Mouse (Mus musculus): ENCODE data around the gene Bmp8a.
"Not testable (repeated sequence)": the region's sequence is repeated elsewhere in the genome, so short reads cannot be mapped to it uniquely, and the experiment has no call there.

Gene Bmp8a

DNA sequence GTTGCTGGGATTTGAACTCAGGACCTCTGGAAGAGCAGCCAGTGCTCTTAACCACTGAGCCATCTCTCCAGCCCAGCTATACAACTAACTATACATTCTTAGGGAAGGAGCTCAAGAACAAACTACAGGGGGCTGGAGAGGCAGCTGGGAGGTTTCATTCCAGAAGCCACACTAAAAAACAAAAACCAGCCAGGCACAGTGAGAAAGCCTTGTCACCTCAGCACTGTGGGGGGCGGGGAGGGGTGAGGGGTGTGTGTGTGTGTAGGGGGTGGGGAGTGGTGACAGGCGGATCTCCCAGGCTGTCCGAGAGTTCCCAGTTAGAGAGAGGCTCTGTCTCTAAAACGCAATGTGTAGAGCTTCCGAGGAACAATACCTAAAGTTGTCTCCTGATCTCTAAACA, 11.7 kb downstream of the Bmp8a start:
- DNase-seq (ENCODE audit: low spot score in 2 of 2) = no peak

DNA sequence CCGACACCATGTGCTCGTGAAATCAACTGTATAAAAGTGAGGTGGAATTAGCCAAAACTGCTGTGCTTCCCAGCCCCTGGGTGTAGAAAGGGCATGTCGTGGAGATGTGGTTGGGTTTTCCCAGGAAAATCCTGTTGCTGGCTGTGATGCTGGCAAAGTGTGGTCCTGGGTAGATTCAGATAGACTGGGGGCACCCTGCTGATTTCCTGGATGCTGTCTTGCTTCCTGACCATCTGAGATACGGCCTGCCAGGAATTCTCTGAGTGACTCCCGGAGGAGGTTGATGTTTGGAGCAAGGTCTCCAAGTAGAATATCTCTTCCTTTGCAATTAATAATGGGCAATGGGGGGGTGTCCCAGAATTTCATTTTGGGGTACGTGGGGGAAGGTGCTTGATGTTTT, 14.1 kb downstream of the Bmp8a start:
- no peak for DNase-seq (ENCODE audit: low spot score in 2 of 2)

DNA sequence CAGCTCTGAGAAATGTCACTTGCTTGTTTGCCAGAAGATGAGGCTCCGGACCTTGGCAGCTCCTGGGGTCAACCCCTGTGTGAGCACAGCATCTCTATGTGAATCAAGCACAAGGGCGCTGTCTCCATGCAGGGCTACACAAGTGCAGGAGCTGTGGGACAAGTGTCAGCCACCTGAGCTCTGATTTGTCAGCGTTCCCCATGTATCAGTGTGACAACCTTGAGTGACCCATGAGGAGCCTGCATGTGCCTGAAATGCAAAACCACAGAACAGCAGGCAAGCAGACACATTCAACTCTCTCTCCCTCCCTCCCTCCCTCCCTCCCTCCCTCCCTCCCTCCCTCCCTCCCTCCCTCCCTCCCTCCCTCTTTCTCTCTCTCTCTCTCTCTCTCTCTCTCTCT, 15.4 kb downstream of the Bmp8a start:
- DNase-seq (ENCODE audit: low spot score in 2 of 2) = no peak

DNA sequence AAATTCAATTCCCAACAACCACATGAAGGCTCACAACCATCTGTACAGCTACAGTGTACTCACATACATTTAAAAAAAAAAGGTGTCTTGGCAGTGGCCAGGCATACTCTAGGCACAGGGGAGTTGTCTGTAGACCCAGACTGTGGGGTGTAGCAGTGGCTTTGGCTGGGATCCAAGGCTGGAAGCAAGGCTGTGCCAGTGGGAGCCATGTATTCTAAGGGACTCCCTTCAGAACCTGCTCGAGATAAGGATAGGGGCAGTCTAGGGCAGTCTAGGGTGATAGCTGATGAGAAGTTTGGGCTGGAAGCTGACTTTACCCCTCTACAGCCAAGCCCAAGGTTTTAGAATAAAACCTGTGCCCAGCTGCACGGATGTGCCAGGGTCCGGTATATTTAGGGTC, 17.0 kb downstream of the Bmp8a start:
- DNase-seq (ENCODE audit: low spot score in 2 of 2) = no peak

DNA sequence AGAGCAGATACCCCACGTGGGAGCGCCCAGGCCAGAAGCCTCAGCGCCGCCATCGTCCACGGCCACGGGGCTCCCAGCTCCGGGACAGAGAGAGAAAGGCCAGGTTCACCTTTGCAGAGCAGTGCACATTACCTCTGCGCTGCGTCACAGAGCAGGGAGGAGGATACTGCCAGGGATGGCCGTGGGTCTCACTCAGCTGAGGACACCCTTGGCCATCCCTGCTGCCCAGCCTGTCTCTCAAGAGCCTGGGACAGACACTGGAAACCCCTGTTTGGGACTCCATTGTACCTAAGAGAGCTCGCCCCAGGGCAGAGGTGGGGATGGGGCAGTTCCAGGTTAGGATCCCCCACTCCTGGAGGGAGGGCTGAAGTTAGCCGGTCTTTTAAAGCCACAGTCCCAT, 19.5 kb downstream of the Bmp8a start, which contains the start of gene Oxct2a:
Oxct2a (minus strand) TSS at position 101 of the 400 bp plus-strand sequence.
- no peak for DNase-seq (ENCODE audit: low spot score in 2 of 2)

DNA sequence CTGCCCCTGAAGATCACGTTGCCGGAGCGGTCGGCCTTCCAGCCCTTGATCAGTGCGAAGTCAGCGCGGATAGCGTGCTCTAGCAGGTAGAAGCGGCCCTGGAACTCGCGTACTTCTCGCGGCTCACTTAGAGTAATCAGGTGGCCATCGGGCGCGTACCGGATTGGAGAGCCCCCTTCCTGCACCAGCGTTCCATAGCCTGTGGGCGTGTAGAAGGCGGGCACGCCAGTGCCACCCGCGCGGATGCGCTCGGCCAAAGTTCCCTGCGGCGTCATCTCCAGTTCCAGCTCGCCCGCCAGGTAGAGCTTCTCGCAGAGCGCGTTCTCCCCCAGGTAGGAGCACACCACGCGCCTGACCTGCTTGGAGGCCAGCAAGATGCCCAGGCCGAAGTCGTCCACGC, 20.1 kb downstream of the Bmp8a start:
- DNase-seq (ENCODE audit: low spot score in 2 of 2) = not testable (repeated sequence)

DNA sequence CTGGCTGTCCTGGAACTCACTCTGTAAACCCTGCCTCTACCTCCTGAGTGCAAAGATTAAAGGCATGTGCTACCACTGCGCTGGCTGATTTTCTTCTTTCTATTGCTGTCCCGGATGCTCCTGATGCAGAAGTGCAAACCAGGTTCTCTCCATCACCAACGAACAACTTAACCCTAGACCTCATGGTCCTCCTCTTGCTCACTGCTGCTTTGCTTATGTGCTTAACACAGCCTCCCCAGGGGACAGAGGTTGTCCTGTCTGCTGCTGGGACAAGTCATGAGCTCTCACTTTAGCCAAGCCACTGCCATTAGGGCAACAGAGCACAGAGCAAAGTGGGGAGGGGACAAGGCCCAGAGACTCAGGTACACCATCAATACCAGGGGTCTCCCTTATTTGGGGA, 28.6 kb downstream of the Bmp8a start:
- no peak for DNase-seq (ENCODE audit: low spot score in 2 of 2)

DNA sequence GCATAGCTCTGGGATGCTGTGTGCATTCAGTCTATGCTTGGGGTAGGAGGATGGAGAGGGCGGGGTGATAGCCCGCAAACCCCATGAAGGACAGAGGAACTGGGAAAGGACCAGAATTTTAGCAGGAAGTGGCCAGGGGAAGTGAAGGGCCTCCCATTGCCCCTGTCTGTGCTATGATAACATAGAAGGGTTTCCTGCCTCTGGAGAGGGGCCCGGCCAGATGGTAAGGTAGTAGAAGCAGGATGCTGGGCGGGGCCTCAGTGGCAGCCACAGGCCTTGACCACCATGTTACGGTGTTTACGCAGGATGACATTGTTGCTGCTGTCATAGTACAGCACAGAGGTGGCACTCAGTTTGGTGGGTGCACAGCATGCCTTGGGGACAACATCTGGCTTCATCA, 30.0 kb downstream of the Bmp8a start:
- DNase-seq (ENCODE audit: low spot score in 2 of 2) = no peak

DNA sequence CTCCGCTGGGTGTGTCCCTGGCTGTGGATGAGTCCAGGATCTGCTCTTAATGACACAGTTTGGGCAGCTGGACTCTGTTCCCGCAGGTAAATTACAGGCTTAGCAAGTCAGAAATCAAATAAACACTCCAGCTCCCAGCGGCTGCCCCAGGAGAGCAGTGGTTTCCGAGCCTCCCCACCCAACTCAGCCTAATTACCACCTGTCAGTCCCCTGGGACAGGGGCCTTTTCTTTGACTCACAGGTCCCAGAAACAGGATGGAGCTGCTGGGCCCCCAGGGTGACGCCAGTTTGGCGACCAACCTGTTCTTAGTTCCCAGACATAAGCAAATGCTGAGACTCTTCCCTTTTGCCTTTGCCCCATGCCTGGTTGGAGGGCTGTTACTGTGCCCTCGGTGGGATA, 31.2 kb downstream of the Bmp8a start:
- no peak for DNase-seq (ENCODE audit: low spot score in 2 of 2)

DNA sequence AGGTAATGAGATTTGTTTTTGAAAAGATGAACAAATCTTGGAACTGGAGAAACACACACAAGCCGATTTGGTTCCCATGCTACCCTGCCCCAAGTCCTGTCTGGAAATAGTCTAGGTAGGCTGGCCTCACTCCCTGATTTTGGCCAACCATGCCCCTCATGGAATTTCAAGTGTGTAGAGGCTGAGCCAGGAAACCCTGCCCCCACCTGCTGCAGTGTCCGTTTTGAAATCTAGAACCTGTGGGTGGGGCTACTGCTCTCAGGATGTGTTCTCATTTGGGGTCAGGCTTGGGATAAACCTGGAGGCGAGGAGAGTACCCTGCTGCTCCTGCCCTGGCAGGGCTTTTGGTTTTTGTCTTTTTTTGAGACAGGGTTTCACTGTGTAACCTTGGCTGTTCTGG, 34.8 kb downstream of the Bmp8a start:
- no peak for DNase-seq (ENCODE audit: low spot score in 2 of 2)

DNA sequence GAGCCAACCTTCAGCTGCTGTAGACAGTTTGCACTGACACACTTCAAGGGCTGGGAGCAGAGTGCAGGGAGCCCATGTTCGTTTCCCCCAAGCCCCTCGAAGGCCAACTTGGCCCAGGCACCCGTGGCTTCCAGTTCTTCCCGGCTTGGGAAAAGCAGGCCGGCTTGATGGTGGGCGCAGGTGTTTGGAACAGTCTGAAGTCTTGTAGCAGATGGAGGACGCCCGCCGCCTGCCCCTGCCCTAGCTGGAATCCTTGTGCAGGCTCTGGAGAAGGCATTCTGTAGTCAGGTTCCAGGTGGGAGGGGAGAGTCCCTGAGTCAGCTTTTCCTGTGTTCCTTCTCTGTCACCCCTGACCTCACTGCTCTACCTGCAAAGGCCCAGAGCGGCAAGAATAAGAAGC, 36.1 kb downstream of the Bmp8a start:
- peak; percentile 33 to 39 for DNase-seq (ENCODE audit: low spot score in 2 of 2)

DNA sequence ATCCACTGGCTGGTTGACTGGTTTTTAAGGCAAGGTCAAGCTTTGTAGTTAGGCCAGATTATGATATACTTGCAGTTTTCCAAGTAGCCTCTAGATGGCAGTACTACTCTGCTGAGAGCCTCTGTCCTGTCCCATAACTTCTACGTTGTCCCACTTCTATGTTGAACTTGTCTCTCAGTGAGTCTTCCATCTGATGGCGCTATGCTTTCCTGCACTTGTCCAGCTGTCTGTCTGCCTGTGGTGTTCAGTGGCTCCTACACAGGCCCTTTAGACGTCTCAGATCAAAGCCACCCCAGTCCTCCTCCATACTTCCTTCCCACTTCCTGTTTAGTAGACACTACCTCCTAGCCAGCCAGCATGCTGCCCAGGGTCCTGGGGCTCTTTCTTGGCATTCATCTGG, 37.3 kb downstream of the Bmp8a start:
- peak; percentile 19 to 46 for DNase-seq (ENCODE audit: low spot score in 2 of 2)

DNA sequence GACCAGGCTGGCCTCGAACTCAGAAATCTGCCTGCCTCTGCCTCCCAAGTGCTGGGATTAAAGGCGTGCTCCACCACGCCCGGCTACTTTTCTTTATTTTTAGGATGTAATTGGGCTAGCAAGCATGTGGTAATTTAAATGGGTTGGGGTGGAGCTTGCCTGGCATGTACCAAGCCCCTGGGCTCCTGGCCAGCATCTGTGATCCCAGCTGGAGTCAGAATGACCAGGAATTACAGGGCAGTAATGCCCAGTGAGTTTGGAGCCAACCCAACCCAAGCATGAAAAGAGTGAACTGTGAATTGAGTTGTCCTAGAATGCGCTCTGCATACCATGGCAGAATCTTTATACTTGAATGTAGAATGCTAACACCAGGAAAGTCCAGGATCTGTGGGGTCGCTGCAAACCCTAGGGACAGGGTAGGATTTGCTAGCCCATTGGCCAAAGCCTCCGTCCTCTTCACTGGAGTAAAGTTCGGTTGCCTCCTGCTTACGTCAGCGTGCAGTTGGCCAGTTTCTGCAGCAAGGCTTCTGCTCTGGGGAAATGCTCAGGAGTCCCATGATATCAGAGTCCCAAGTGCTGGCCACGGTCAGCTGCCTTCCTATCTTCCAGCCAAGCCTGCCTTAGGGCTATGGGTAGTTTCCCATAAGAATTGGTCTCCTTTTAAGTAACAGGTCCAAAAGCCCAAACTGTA, 43.9 kb downstream of the Bmp8a start:
- no peak for DNase-seq (ENCODE audit: low spot score in 2 of 2)

DNA sequence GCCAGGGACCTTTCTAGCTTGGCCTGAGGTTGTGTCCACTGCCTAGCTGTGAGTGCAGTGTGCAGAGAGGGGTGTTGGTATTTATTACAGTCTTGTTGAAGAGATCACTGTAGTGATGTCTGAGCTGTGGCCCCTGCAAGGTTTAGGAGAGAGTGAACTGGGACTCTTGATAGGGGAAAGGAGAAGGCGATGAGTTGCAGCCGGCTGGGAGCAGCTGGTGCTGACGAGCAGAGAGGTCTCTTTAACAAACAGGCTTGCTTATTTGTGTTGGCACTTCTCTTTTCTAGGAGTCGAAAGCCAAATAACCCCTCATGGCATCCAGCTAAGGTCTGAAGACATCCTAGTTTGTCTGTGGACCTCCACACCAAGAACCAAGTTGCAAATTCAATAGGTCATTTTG, 44.8 kb downstream of the Bmp8a start:
- DNase-seq (ENCODE audit: low spot score in 2 of 2) = no peak

DNA sequence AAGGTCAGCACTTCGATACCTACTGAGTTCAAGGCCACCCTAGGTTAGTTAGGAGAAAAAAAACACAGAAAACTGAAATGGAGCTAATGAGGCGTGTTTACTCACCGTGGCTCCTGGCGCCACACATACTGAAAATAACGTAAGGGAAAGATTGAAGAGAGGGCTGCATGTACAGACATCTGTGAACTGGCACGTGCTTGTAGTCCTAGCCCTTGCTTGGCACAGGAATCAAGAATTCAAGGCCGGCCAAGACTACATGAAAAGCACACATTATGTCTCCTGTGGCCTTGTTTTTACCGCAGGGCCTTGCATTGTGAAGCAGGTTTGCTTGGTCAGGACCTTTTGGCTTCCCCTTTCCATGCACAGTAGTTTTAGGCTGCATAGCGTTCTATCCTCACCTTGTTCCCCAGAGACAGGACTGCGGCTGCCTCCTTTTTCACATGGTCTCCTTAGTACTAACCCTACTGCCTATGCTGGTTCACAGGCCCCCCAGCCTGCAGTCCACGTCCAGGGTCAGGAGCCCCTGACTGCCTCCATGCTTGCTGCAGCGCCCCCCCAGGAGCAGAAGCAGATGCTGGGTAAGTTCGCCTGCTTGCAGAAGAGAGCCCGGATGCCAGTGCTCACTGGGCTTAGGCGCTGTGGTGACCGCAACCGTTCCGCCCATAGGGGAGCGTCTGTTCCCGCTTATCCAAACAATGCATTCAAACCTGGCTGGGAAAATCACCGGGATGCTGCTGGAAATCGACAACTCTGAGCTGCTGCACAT, 45.7 kb downstream of the Bmp8a start:
- no peak for DNase-seq (ENCODE audit: low spot score in 2 of 2)

DNA sequence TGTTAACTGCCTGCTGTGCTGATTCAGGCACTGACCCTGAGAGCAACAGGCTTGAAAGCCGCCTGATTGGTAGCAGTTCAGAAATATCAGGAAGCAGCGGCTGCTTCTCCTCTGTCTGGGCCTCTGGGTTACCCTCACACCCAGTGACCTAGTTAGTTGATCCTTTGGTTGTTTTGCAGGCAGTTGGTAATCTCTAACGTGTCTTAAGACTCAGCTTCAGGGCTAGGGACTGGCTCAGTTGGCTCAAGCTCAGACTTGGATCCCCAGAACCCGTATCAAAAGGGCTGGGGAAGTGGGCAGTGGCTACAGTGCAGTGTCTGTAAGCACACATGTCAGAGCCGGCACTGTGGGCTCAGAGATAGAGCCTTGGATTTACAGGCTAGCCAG, 46.9 kb downstream of the Bmp8a start:
- no peak for DNase-seq (ENCODE audit: low spot score in 2 of 2)

DNA sequence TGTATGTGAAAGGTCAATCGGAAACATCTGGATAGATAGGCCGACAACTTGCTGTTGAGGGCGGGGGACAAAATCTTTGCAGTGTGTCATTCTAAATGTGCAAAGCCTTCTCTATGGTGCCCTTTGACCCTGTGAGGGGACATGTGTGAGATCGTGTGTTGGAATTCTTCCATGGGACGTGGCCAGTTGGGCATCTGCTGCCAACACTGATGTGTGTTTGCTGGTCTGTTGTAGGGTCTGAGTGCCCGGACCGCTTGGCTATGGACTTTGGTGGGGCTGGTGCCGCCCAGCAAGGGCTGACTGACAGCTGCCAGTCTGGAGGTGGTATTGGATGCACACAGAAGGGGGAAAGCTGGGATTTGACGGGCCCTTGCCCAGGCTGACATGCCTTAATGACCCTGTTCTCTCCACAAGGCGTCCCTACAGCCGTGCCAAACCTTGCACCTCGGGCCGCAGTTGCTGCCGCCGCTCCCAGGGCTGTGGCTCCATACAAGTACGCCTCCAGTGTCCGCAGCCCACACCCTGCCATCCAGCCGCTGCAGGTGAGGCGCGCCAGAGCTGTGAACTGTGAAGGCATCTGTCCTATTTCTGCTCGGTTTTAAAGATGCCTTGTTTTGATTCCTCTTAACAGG, 47.4 kb downstream of the Bmp8a start:
- DNase-seq (ENCODE audit: low spot score in 2 of 2) = no peak

DNA sequence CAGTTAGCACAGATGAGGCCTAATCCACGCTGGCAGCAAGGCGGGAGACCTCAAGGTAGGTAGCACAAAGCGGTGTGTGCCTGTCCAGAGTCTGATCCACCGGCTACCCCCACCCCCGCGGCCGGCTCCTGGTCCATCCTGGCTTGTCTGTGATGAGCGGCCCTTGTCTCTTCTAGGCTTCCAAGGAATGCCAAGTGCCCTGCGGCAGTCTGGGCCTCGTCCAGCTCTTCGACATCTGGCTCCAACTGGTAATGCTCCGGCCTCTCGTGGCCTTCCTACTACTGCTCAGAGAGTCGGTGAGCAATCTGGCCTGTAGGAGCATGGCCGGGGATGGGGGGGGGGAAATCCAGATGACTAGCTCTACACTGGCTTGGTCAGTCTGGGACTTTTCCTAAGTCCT, 48.0 kb downstream of the Bmp8a start:
- not testable (repeated sequence) for DNase-seq (ENCODE audit: low spot score in 2 of 2)

DNA sequence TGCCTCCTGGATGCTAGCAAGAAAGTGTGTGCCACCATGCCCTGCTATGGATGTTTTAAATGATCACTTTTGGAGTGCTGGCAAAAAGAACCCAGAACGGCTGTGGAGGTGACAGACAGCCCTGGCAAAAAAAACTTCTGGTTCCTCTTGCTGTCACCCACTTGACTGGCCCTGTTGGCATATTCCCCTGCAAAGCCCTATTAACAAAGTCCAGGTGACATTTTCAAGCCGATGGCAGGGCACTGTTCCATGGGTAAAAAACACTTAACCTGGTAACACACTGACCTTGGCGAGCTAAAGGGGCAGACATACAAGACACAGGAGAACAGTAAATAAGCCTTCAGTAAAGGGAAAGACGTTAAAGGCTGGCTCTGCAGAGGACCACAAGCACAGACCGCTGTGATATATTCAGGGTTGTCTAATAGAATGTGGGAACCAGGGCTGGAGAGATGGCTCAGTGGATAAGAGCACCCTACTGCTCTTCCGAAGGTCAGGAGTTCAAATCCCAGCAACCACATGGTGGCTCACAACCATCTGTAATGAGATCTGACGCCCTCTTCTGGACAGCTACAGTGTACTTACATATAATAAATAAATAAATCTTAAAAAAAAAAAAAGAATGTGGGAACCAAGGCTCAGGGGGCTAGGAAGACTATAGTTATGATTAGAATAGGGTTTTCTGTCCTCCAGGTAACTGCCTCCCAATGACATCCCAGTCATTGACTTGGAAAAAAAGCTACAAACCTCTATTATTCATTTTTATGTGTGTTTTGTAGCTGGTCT, 49.2 kb downstream of the Bmp8a start:
- no peak for DNase-seq (ENCODE audit: low spot score in 2 of 2)

DNA sequence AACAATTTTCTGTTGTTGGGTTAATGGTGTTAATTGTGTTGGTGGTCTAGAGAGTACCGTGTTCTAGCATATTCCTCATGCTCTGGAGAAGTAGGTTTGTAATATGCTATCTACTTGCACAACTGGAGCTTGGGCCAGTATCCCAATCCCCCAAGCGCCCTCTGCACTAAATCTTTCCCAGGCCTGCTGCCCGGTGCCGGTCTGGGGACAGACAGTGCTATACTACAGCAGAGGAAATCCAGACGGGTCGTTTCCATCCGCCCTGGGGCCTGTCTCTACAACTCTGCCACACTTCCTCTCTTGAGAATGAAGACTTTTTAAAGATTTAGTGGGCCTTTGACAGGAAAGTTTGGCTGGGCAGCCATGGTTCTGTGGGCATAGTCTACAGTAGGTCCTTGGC, 50.1 kb downstream of the Bmp8a start:
- no peak for DNase-seq (ENCODE audit: low spot score in 2 of 2)

DNA sequence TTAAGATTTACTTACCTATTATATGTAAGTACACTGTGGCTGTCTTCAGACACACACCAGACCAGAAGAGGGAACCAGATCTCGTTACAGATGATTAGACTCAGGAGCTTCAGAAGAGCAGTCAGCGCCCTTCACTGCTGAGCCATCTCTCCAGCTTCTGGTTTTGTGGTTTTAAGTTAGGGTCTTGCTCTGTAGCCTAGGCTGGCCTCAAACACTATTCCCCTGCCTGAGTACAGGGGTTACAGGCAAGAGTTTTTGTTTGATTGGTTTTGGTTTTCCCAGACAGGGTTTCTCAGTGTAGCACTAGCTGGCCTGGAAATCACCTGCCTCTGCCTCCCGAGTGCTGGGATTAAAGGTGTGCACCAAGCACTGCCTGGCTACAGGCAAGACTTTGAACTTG, 50.7 kb downstream of the Bmp8a start:
- DNase-seq (ENCODE audit: low spot score in 2 of 2) = no peak

DNA sequence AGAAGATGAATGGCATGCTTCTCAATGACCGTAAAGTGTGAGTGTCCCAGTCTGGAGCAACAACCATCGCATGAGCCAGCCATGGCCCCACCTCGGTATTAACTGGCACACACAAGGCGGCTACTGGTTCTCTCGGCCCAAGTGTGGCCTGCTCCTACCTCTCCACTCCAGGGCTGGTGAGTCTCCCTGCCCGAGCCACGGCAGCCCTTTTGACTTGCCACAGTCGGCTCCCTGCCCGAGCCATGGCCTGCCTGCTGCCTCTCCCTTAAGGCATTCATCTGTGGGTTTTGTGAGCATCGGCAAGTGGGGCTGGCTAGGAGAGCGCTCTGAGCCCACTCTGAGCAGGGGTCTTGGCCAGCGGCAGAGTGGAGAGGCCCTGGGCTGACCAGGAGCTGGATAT, 54.0 kb downstream of the Bmp8a start:
- no peak for DNase-seq (ENCODE audit: low spot score in 2 of 2)
